Mouse (Mus musculus): ENCODE measurements around the gene Clk3. TPM values are rescaled to one million over a fixed set of nuclear protein-coding genes. Genes with fewer than 3 reads are reported as not detected.

The Clk3 gene
- polyA plus RNA-seq, 1 experiment from 2014 or later = 93.6 TPM

DNA sequence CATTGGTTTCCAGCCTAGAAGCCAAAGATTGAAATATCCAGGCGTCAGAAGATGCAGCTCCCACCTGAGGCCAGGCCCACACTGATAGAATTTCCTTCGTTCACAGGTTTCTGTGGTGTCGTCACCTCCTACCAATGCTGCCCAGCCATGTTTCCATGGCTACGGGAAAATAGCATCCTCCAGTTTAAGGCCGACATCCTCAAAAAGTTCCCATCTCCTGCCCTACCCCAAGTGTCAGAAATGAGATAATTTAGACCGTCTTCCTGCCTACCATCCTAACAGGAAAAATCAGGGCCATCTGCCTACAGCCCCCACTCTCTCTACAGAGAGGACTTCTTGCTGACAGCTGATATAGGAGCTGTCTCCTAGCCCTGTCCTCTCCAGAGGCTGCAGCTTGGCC lies 771 bp upstream of the Clk3 start:
- H3K9me3 ChIP-seq = no peaks in the 10 kb centered on the region
- peak overlapping the region; percentile 96 for H3K4me3 ChIP-seq
- no peak for DNase-seq (ENCODE audit: low spot score)
- H3K27me3 ChIP-seq (replicated peaks; ENCODE audit: low read depth, poor library complexity, severe bottlenecking) = 0 out of 2 replicates have a peak, but pooled peaks cover 6% of the 10 kb centered on the region
- WGBS = 37% methylated on average over 6 of the region's 6 CpGs
- H3K4me1 ChIP-seq = peaks cover 43% of the 10 kb centered on the region
- peaks cover 6% of the 10 kb centered on the region for H3K36me3 ChIP-seq (replicated peaks)
- H3K27ac ChIP-seq (replicated peaks) = peak overlapping the region; percentile 96

DNA sequence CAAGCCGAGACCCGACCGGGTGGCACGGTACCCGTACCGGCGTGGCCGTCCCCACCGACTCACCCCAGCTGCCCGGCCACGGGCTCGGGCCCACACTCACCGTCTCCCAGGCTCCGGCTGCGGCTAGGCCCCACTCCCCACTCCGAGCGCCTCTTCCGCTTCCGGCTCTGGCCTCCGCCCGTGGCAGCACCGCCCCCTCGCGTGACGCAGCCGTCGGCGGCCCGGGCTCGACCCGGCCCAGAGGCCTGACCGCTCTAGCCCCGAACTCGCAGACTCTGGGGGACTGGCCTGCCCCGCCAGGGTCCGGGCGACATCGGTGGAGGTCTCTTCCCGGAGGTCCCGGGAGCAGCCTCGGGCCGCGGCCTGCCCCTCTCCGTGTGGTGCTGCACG lies 691 bp downstream of the Clk3 start:
- Histone ChIP-seq H3K4me3 (peak overlapping the region; percentile 96), H3K36me3 (replicated peaks) (peaks cover 21% of the 10 kb centered on the region), H3K27ac (replicated peaks) (peak overlapping the region; percentile 96), H3K9me3 (no peaks in the 10 kb centered on the region), H3K4me1 (peaks cover 43% of the 10 kb centered on the region), H3K27me3 (replicated peaks; ENCODE audit: low read depth, poor library complexity, severe bottlenecking) (0 out of 2 replicates have a peak, but pooled peaks cover 6% of the 10 kb centered on the region)
- peak; percentile 96 for DNase-seq (ENCODE audit: low spot score)
- WGBS = under 1% methylated on average over 45 of the region's 45 CpGs

DNA sequence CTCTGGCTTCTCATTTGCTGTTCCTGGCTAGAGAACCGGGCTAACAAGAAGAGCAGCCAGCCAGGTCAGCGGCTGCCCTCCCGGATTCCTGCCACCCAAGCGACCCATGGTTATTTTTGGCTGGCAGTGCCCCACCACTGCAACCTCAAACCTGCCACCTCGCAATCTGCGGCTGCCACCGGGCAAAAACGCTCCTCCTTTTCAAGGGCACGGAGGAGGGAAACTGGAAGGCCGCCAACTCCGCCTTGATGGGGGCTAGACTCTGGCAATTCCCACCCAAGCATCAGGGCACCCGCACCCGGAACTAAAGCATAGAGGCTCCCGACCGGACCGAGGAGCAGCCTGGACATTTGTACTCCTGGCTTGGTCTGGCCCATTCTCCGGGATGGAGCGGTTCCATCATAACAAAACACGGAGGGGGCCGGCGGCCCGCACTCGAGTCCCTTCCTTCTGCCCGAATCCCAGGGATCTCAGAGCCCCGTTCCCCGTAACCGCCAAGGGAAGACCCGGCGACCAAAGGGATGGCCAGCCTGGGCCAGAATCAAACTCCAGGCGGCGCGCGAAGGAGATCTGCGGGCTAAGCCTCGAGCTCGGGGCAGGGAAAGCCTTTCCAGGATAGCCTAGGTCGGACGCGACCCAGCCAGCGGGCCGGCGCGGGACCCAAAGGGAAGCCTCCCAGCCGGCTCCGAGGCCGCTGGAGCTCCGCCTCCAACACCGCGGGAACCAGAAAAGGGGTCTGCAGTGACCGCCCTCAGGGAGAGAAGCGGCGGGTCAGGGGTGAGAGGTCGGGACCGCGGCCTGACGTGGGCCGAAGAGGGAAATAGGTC lies 1.3 kb downstream of the Clk3 start:
- H3K9me3 ChIP-seq = no peaks in the 10 kb centered on the region
- peaks cover 39% of the 10 kb centered on the region for H3K4me1 ChIP-seq
- H3K36me3 ChIP-seq (replicated peaks) = peaks cover 27% of the 10 kb centered on the region
- H3K27ac ChIP-seq (replicated peaks) = peak overlapping the region; percentile 96
- DNase-seq (ENCODE audit: low spot score) = no peak
- H3K4me3 ChIP-seq = peak overlapping the region; percentile 96
- H3K27me3 ChIP-seq (replicated peaks; ENCODE audit: low read depth, poor library complexity, severe bottlenecking) = 0 out of 2 replicates have a peak, but pooled peaks cover 6% of the 10 kb centered on the region
- under 1% methylated on average over 57 of the region's 57 CpGs for WGBS

DNA sequence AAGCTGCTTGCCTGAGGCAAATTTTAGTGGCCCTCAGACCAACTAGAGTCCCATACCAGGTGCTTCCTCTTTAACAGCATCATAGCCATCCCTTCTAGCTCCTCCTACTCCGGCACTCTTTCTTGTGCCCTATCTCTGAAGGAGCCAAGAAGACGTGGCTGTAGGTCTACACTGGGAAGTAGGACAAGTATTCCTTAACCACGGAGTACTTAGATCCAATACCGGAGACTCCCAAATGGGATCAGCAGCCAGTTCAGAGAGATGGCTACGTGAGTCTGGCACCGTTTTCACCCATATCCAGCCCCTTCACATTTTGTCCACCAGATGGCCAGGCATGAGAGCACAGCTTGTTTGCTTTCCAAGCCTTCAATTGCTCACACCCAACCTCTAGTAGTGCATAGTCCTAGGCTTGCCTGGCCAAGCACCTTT lies 3.1 kb downstream of the Clk3 start:
- peak; percentile 27 for DNase-seq (ENCODE audit: low spot score)
- no peaks in the 10 kb centered on the region for H3K9me3 ChIP-seq
- WGBS = 73% methylated on average over 6 of the region's 6 CpGs
- H3K36me3 ChIP-seq (replicated peaks) = peaks cover 45% of the 10 kb centered on the region
- 0 out of 2 replicates have a peak, but pooled peaks cover 6% of the 10 kb centered on the region for H3K27me3 ChIP-seq (replicated peaks; ENCODE audit: low read depth, poor library complexity, severe bottlenecking)
- peaks cover 39% of the 10 kb centered on the region for H3K4me1 ChIP-seq
- peak overlapping the region; percentile 96; the same call in 1 of the 2 replicates for H3K4me3 ChIP-seq
- H3K27ac ChIP-seq (replicated peaks) = no peak overlapping the region

DNA sequence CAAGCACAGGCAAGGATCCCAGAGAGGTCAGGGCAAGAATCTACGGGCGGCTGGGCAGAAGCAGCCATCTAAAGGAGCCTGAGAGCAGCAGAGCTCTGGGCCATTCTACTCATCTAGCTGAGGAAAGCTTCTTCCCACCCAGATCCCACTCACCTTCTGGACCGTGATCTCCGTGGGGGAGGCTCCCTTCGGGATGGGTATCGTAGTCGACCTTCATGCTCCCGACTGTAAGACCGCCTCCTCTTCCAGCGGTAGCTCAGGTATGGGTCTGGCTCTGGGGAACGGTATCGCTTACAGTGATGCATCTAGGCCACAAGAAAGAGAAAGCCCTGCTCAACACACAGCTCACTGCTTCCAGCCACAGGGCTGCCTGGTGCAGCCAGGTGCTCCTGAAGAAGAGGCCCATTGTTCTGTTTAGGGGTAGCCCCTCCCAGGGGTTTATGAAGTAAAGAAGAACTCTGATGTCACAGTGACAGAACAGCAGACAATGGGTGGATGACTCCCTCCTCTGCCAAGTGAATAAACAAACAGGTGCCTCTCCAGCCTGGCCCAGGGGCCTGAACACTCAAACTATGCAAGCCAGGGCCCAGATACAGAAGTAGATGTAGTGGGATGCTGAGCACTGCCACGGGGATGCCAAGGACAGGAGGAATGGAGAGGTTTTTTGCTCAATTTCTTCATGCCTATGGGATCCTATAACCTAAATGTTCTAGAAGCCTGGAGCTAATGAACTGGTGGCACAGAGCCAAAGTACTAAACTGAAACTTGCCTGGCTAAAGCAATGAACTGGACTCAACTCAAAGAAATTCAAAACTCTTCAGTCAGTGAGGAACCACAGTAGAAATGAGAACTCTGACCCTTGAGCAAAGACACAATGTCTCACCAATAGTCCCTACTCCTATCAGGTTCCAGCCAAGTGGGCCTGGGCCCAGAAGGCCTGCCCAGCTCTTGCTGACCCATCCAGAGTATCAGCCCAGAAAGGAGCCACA lies 3.8 kb downstream of the Clk3 start:
- Histone ChIP-seq H3K27ac (replicated peaks) (no peak overlapping the region), H3K9me3 (no peaks in the 10 kb centered on the region), H3K36me3 (replicated peaks) (peaks cover 52% of the 10 kb centered on the region), H3K4me1 (peaks cover 38% of the 10 kb centered on the region), H3K27me3 (replicated peaks; ENCODE audit: low read depth, poor library complexity, severe bottlenecking) (0 out of 2 replicates have a peak, but pooled peaks cover 3% of the 10 kb centered on the region), H3K4me3 (peak overlapping the region; percentile 96; the same call in 1 of the 2 replicates)
- no peak for DNase-seq (ENCODE audit: low spot score)
- 93% methylated on average over 13 of the region's 13 CpGs for WGBS

DNA sequence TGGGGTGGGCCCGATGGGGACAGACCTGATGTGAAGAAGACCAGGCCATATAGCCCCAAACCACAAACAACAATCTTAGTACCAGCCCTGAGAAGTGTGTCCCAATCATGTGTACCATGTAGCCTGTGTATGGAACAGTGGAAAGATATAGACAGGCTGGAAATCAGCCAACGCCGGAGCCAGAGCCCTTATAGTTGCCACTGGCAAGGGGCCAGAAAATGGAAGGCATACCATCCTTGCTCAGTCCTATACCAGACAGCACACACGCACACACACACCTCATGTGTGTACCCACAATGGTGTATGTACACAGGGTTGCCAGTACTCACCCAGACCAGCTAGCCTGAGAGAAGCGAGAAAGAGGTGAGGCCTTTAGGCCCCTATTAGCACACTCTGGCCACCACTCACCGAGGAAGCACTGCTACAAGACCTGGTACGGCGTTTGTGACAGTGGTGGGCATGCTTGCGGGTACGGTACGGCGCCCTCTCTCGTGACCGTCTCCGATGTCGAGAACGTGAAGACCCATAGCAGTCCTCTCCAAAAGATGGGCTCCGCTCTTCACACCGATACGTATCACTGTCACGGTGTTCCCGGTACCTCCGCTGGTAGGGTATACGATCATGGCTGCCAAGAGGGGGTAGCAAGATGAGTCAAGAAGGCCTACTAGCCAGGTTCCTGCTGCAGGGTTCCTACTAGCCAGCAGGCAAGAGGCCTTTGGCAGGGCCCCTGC lies 5.1 kb downstream of the Clk3 start:
- DNase-seq (ENCODE audit: low spot score) = no peak
- Histone ChIP-seq H3K36me3 (replicated peaks) (peaks cover 59% of the 10 kb centered on the region), H3K27ac (replicated peaks) (no peak overlapping the region), H3K27me3 (replicated peaks; ENCODE audit: low read depth, poor library complexity, severe bottlenecking) (no peaks in the 10 kb centered on the region), H3K4me1 (peaks cover 27% of the 10 kb centered on the region), H3K9me3 (no peaks in the 10 kb centered on the region), H3K4me3 (no peak overlapping the region)
- 96% methylated on average over 24 of the region's 24 CpGs for WGBS

DNA sequence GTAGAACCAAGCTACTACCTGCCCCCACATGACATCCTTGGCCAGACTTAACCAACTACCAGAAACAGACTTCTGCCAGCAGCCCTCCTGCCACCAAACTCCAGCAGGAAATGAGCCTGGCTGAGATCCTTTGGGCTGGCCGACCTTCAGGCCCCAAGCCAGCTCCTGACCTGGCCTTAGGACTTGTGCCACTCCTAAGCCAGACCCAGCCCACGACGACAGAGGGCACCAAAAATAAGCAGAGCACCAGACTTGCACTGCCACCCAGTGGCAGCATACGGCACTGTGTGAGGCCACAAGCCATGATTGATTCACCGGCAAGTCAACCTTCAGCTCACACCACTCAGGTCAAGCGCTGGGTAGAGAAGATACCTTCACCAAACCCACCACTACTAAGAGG lies 6.4 kb downstream of the Clk3 start:
- Histone ChIP-seq H3K4me3 (0 out of 2 replicates have a peak overlapping the region, but pooled peaks have one; percentile 2), H3K27ac (replicated peaks) (peak overlapping the region; percentile 19; the same call in 1 of the 2 replicates), H3K9me3 (no peaks in the 10 kb centered on the region), H3K36me3 (replicated peaks) (peaks cover 72% of the 10 kb centered on the region), H3K27me3 (replicated peaks; ENCODE audit: low read depth, poor library complexity, severe bottlenecking) (no peaks in the 10 kb centered on the region), H3K4me1 (peaks cover 27% of the 10 kb centered on the region)
- peak; percentile 64 for DNase-seq (ENCODE audit: low spot score)
- WGBS = 27% methylated on average over 6 of the region's 6 CpGs

DNA sequence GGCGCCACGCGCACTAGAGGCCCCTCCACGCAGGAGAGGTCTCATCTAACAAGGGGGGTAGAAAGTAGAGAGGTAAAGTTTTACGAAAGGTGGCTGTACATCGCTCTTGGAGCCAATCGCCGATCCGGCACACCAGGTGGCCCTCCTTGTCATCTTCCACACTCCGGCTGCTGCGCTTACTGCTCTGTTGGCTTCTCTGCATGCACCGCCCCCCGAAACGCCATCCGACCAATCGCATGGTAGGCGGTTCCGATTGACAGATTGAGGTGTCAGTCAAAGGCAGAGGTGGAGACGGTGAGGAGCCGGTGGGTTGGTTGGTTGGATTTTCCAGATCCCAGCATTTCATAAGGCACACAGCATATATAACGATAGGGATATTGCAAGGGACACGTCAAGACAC lies 7.1 kb downstream of the Clk3 start:
- no peak overlapping the region; the same call in 1 of the 2 replicates for H3K27ac ChIP-seq (replicated peaks)
- no peaks in the 10 kb centered on the region for H3K27me3 ChIP-seq (replicated peaks; ENCODE audit: low read depth, poor library complexity, severe bottlenecking)
- peak overlapping the region; percentile 23; the same call in 1 of the 2 replicates for H3K4me3 ChIP-seq
- H3K4me1 ChIP-seq = peaks cover 20% of the 10 kb centered on the region
- peaks cover 80% of the 10 kb centered on the region for H3K36me3 ChIP-seq (replicated peaks)
- peak; percentile 37 for DNase-seq (ENCODE audit: low spot score)
- 94% methylated on average over 22 of the region's 22 CpGs for WGBS
- no peaks in the 10 kb centered on the region for H3K9me3 ChIP-seq

DNA sequence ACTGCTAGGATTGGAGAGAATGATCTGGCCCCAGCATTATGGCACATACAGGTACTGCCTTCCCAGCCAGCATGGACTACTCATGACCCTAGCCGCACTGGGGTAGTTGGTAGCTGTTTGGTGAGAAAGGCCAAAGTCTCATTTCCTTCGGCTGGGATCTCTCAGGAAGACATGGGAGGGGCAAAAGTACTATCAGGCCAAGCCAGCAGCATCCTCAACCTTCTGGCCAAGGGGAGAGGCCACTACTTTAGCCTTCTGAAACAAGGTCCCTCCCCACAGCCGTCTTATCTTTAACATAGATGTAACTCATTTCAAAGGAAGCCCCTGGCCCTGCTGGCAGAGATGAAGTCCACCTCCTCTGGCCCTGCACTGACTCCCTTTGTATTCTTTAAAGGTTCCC lies 8.1 kb downstream of the Clk3 start:
- H3K27me3 ChIP-seq (replicated peaks; ENCODE audit: low read depth, poor library complexity, severe bottlenecking) = no peaks in the 10 kb centered on the region
- H3K4me1 ChIP-seq = peaks cover 10% of the 10 kb centered on the region
- peaks cover 89% of the 10 kb centered on the region for H3K36me3 ChIP-seq (replicated peaks)
- 85% methylated on average over 3 of the region's 3 CpGs for WGBS
- no peak overlapping the region for H3K27ac ChIP-seq (replicated peaks)
- H3K4me3 ChIP-seq = no peak overlapping the region
- DNase-seq (ENCODE audit: low spot score) = no peak
- H3K9me3 ChIP-seq = no peaks in the 10 kb centered on the region

DNA sequence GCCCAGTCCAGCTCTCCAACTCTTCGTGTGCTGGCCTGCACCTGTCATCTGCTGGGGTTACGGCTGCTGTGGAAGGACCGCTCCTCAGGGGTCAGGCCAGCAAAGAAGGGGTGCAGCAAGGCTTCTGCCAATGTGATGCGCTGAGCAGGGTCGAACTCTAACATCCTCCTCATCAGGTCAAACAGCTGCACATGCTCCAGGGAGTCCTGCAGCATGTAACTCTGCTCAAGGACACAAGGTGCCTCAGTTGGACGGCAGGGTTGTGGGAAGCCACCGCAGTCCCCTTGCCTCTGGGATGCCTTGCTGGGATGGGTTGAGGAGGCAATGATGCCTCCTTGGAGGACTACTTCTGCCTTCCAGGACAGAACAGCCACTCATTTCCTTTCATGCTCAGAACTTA lies 14.8 kb downstream of the Clk3 start:
- 89% methylated on average over 7 of the region's 7 CpGs for WGBS
- Histone ChIP-seq H3K27ac (replicated peaks) (no peak overlapping the region), H3K36me3 (replicated peaks) (peaks cover 100% of the 10 kb centered on the region), H3K4me1 (no peaks in the 10 kb centered on the region), H3K4me3 (no peak overlapping the region), H3K9me3 (no peaks in the 10 kb centered on the region), H3K27me3 (replicated peaks; ENCODE audit: low read depth, poor library complexity, severe bottlenecking) (no peaks in the 10 kb centered on the region)
- DNase-seq (ENCODE audit: low spot score) = no peak

DNA sequence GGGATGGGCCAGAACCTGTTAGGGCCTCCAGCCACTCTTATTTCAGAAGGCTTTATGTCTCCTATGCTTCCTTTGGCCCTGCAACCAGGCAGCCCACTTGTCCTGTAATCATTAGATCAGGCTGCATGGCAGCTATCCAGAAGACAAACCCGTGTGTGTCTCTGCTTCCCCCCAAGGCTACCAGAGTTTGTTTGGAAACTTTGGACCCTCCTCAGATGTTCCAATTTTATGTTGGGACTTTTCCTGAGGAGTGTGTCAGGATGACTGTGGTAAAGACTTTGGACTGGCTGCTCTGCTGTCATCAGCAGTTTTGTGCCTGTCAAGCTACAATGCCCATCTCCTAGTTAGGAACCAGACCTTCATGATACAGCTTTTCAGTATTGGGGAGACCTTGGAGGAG lies 16.8 kb downstream of the Clk3 start:
- 73% methylated on average over 1 of the region's 1 CpGs for WGBS

DNA sequence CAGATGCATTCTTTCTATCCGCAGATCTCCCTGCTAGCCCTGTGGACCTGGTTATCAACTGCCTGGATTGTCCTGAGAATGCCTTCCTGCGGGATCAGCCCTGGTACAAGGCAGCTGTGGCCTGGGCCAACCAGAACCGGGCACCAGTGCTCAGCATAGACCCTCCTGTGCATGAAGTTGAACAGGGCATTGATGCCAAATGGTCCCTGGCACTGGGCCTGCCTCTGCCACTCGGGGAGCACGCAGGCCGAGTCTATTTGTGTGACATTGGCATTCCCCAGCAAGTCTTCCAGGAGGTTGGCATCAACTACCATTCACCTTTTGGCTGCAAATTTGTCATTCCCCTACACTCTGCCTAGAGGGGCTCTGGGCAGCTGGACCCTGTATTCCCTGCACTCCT lies 17.5 kb downstream of the Clk3 start:
- Histone ChIP-seq H3K27ac (replicated peaks) (no peak overlapping the region), H3K4me1 (no peaks in the 10 kb centered on the region), H3K4me3 (no peak overlapping the region), H3K9me3 (no peaks in the 10 kb centered on the region), H3K36me3 (replicated peaks) (peaks cover 99% of the 10 kb centered on the region), H3K27me3 (replicated peaks; ENCODE audit: low read depth, poor library complexity, severe bottlenecking) (no peaks in the 10 kb centered on the region)
- no peak for DNase-seq (ENCODE audit: low spot score)
- WGBS = 93% methylated on average over 6 of the region's 6 CpGs

More for the DNA sequence above, 16.8 kb downstream of the Clk3 start:
- Histone ChIP-seq H3K27ac (replicated peaks) (no peak overlapping the region), H3K9me3 (no peaks in the 10 kb centered on the region), H3K36me3 (replicated peaks) (peaks cover 99% of the 10 kb centered on the region), H3K4me3 (no peak overlapping the region), H3K27me3 (replicated peaks; ENCODE audit: low read depth, poor library complexity, severe bottlenecking) (no peaks in the 10 kb centered on the region), H3K4me1 (no peaks in the 10 kb centered on the region)
- DNase-seq (ENCODE audit: low spot score) = no peak

Measured in embryonic facial prominence, embryonic 10.5 days (tissue).